Mouse (Mus musculus): ENCODE measurements around the gene Tcf20. TPM values are rescaled to one million over a fixed set of nuclear protein-coding genes. Genes with fewer than 3 reads are reported as not detected.

Gene Tcf20
- total and polyA plus RNA-seq, 3 experiments = 27.0 to 47.2 (median 29.0) TPM

- H3K27ac ChIP-seq (ENCODE audit: insufficient read depth, low read depth) = no peak overlapping the region
- H3K9me3 ChIP-seq (replicated peaks; ENCODE audit: low read length) = no peaks in the 10 kb centered on the region
- no peak overlapping the region for H3K4me3 ChIP-seq (replicated peaks in 1 of 3; ENCODE audit: low read depth in 2 of 3, low read length in 2 of 3, poor library complexity in 1 of 3)
- in situ Hi-C loops (cut with MboI; ENCODE audit: low pct_ligation_motif_present, low pct_unique_long_range_greater_than_20kb, low sequenced_read_pairs) = loop anchor here (5.0 kb wide), 1 partner anchor 38 kb away; no protein-coding TSS in a partner anchor
- TF ChIP-seq JUN (IDR thresholded peaks at IDR 0.05; ENCODE audit: insufficient read depth, low read depth, low read length) (no peak), ELF1 (IDR thresholded peaks at IDR 0.05; ENCODE audit: low read depth, low read length) (peak; percentile 48; the same call in 1 of the 2 replicates), JUND (conservative IDR thresholded peaks at IDR 0.05; ENCODE audit: low read depth, low read length) (no peak), ZC3H11A (IDR thresholded peaks at IDR 0.05; ENCODE audit: low read depth, low read length) (no peak), CHD2 (IDR thresholded peaks at IDR 0.05; ENCODE audit: low read length) (no peak), POLR2A (IDR thresholded peaks at IDR 0.05; ENCODE audit: low read depth, low read length) (0 out of 2 replicates have a peak, but pooled peaks have one; percentile 26), MEF2A (IDR thresholded peaks at IDR 0.05; ENCODE audit: borderline replicate concordance, low read depth, low read length) (no peak)
- no peak overlapping the region for H3K9ac ChIP-seq (ENCODE audit: insufficient read depth, low read depth)
- no peaks in the 10 kb centered on the region for H3K27me3 ChIP-seq (replicated peaks)
- DNase-seq (ENCODE audit: extremely low read depth) = peak; percentile 36
- no peak overlapping the region for H3K4me2 ChIP-seq (ENCODE audit: insufficient read depth, low read depth, poor library complexity, severe bottlenecking)
- H3K4me1 ChIP-seq (ENCODE audit: control insufficient read depth in 1 of 2, insufficient read depth in 2 of 2) = peaks cover 5 to 48% of the 10 kb centered on the region in 2 experiments; a peak in 3 of 4 replicates
- dilution Hi-C loops (cut with MboI; ENCODE audit: extremely low pct_ligation_motif_present, extremely low pct_unique_long_range_greater_than_20kb, low sequenced_read_pairs) = no loop called here
- no peaks in the 10 kb centered on the region for H3K79me2 ChIP-seq (replicated peaks; ENCODE audit: control insufficient read depth, extremely low read depth, insufficient read depth, poor library complexity, severe bottlenecking)
- H3K36me3 ChIP-seq (replicated peaks in 1 of 2; ENCODE audit: control insufficient read depth in 1 of 2, insufficient read depth in 1 of 2, low read length in 1 of 2) = no peaks in the 10 kb centered on the region
Measured at GRCm38 (mm10) chr15:83029725-83030718, 42.4 kb upstream of the Tcf20 start.

- Histone ChIP-seq H3K4me2 (ENCODE audit: insufficient read depth, low read depth, poor library complexity, severe bottlenecking) (no peak overlapping the region), H3K4me1 (ENCODE audit: control insufficient read depth in 1 of 2, insufficient read depth in 2 of 2) (peaks cover 5 to 34% of the 10 kb centered on the region in 2 experiments; a peak in 3 of 4 replicates), H3K79me2 (replicated peaks; ENCODE audit: control insufficient read depth, extremely low read depth, insufficient read depth, poor library complexity, severe bottlenecking) (no peaks in the 10 kb centered on the region), H3K36me3 (replicated peaks in 1 of 2; ENCODE audit: control insufficient read depth in 1 of 2, insufficient read depth in 1 of 2, low read length in 1 of 2) (no peaks in the 10 kb centered on the region), H3K9ac (ENCODE audit: insufficient read depth, low read depth) (no peak overlapping the region), H3K4me3 (replicated peaks in 1 of 3; ENCODE audit: low read depth in 2 of 3, low read length in 2 of 3, poor library complexity in 1 of 3) (no peak overlapping the region), H3K27me3 (replicated peaks) (no peaks in the 10 kb centered on the region), H3K9me3 (replicated peaks; ENCODE audit: low read length) (no peaks in the 10 kb centered on the region), H3K27ac (ENCODE audit: insufficient read depth, low read depth) (no peak overlapping the region)
- TF ChIP-seq ETS1 (conservative IDR thresholded peaks at IDR 0.05; ENCODE audit: low read depth, low read length) (no peak), UBTF (IDR thresholded peaks at IDR 0.05; ENCODE audit: low read depth, low read length) (no peak), JUN (IDR thresholded peaks at IDR 0.05; ENCODE audit: insufficient read depth, low read depth, low read length) (no peak), MEF2A (IDR thresholded peaks at IDR 0.05; ENCODE audit: borderline replicate concordance, low read depth, low read length) (no peak), EP300 (IDR thresholded peaks at IDR 0.05; ENCODE audit: low read length) (no peak), CHD2 (IDR thresholded peaks at IDR 0.05; ENCODE audit: low read length) (no peak), NRF1 (IDR thresholded peaks at IDR 0.05; ENCODE audit: low read depth, low read length) (no peak), MAX (IDR thresholded peaks at IDR 0.05; ENCODE audit: low read length) (no peak), CHD1 (IDR thresholded peaks at IDR 0.05; ENCODE audit: low read depth, low read length) (no peak), POLR2AphosphoS2 (IDR thresholded peaks at IDR 0.05; ENCODE audit: low read depth, low read length) (no peak), POLR2A (IDR thresholded peaks at IDR 0.05; ENCODE audit: low read depth, low read length) (no peak), USF1 (IDR thresholded peaks at IDR 0.05; ENCODE audit: low read depth, low read length) (no peak), PAX5 (IDR thresholded peaks at IDR 0.05; ENCODE audit: low read length) (no peak)
- dilution Hi-C loops (cut with MboI; ENCODE audit: extremely low pct_ligation_motif_present, extremely low pct_unique_long_range_greater_than_20kb, low sequenced_read_pairs) (no loop called here), in situ Hi-C loops (cut with MboI; ENCODE audit: low pct_ligation_motif_present, low pct_unique_long_range_greater_than_20kb, low sequenced_read_pairs) (loop anchor here (5.0 kb wide), 1 partner anchor 34 kb away; no protein-coding TSS in a partner anchor)
- no peak for DNase-seq (ENCODE audit: extremely low read depth)
Measured at GRCm38 (mm10) chr15:83026129-83026528, 38.5 kb upstream of the Tcf20 start.

All from CH12.LX (cell line).